Mouse (Mus musculus) gonadal fat pad, adult 2 months (tissue): Measurements from ENCODE around the gene Bud13. TPM values are rescaled to one million over a fixed set of nuclear protein-coding genes. Genes with fewer than 3 reads are reported as not detected.
"Not testable (repeated sequence)": the region's sequence is repeated elsewhere in the genome, so short reads cannot be mapped to it uniquely, and the experiment has no call there.

Experiments used
- DNase-seq: peaks from one replicate; pipeline ENCODE4 v3.0.0-alpha.2; 2012; ENCODE audit warnings: low read depth
- polyA plus RNA-seq: library from polyadenylated mRNA; depleted of rRNA; stranded (reverse); fragments of >200 nt; gene quantifications from 2 replicates; pipeline ENCODE4 v1.2.3, GENCODE M21; 2012

Bud13 gene
- polyA plus RNA-seq, 1 experiment, result 7.6 TPM

DNA sequence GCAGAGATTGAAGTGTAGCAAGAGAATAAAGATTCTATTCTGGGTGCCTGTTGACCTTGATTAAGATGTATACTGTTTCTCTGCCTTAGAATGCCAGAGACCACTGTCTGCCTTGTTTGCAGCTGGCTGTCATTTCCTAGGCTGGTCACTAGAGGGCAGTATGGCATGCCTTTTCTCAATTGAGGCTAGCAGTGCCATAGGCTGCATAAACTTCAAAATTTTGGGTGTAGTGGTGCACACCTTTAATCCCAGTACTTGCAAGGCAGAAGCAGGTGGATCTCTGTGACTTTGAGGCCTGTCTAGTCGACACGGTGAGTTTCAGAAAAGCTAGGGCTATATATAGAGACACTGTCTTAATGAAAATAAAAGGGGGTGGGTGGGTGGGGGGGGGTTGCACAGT, 19.3 kb downstream of the Bud13 start:
- no peak for DNase-seq

DNA sequence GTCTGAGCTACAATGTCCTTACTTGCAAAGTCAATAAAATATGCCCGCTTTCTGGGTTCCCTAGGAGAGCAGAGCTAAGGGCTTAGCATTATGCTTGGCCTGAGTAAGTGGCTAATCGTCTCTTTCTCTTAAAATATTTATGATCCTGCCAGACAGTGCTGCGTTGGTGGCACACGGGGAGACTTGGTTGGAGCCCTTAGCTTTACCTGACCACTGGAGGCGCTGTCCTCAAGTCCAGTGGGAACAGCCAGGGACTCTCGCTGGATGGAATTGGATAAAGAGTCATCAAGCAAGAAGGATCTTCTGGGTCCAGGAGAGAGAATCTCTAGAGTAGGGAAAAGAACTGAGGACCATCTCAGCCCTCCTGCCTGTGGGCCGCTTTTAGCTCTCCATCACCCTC, 26.3 kb downstream of the Bud13 start:
- no peak for DNase-seq

DNA sequence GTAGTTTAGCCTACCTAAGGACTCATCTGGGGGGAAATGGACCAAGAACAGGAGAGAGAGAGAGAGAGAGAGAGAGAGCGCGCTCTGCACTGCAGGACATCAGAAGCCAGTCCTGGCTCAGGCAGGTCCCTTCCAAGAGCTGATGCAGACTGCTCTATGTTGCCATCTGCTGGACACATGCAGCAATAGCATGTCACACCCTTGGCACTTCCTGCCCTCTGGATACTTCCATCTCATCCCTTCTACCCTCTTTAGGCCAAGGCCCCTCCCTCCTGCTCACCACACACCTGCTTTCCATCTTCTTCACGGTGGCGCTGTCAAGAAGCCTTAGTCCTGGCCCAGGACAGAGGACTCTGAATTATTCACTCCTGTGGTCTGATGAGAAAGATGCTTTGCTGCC, 31.7 kb downstream of the Bud13 start:
- DNase-seq, result no peak

DNA sequence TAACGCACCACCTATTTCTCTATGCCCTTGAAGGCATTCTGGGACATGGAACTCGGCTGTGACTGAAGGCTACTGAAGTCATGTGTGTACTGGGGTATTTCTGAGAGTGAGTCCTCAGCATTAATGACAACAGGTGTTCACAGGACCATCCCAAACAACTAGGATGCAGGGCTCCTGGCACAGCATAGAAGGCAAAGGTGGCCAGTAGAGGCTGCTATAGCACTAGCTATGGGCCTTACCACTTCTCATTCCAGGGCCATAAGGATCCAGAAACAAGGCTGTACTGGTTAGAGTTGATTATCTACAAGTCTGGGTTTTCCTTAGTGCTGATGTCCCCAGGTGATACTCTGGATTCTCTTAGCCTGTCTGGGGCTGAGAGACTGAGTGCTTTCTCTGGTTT, 32.1 kb downstream of the Bud13 start:
- DNase-seq, result no peak

DNA sequence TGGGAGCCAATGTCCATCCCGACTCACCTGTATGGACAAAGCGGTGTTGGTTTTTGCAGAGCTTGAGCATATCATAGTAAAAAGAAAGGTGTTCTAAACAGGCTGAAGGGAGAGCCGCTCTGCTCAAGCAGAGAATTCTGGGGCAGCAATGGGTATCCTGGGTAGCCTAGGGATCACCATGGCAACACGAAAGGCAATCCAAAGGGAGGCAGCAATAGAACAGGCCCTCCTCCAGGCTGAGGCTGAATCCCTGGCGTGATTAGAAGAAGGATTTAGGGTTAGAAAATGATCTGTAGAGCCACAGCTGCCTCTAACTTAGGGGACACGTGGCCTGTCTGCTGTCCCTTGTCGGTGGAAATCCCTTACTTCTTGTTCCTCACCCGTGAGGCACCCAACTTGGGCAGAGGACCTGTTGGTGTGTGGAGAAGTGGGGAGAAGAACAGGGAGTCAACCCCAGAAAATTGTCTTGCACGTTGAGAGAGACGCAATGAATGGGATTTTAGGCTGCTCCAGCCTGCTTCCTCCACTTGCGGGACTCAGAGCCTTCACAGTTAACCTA, 33.1 kb downstream of the Bud13 start:
- no peak for DNase-seq

DNA sequence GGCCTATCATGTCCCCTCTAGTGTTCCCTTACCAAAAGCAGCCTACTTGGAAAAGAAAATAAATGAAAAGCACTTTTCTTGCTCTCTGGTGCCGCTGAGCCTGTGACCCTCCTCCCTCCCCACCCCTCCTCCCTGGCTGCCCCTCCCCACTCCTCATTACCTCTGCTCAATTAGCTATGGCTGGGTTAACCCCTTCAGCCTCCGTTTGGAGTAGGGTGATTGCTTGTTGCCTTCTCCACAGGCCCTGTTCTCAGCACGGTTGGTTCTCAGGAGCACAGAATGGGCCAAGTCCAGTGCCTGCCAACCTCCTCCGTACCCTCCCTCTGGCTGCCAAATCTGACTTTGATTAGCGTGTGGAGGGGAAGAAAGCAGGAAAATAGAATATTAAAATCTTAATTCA, 33.6 kb downstream of the Bud13 start:
- no peak for DNase-seq

DNA sequence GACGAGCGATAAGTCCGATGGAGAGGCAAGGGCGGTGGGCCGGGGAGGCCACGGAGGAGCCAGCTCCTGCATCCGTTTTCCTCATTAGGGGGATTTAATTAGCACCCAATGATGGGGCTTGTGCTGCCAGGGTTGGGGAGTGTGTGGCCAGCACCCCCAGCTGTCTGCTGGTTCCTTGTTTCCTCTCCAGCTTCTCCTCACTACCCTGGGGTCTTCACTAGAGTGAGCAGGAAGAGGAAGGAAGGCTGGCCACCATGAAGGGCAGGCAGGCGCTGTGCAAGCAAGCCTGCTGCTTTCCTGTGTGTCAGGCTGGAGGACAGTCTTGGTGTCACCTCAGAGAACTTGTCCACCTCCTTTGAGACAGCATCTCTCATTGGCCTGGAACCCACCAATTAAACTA, 34.1 kb downstream of the Bud13 start:
- DNase-seq, result no peak

DNA sequence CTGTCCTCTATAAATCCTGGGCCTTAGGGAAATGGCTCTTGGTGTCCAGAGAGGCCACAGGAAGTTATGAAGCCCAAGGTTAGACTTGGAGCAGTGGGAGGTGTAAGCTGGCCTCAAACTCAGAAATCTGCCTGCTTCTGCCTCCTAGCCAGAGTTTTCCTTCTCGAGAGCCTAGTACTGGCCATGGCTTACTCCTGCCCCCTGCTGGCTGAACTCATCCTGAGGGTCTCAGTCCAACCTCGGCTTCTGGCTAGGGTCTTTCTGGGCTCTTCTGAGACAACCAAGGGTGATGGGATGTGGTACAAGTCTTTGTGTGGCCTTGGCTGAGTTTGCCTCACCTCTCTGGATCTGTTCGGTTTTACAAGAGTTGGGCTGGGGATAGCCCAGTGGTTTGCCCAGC, 35.1 kb downstream of the Bud13 start:
- no peak for DNase-seq

DNA sequence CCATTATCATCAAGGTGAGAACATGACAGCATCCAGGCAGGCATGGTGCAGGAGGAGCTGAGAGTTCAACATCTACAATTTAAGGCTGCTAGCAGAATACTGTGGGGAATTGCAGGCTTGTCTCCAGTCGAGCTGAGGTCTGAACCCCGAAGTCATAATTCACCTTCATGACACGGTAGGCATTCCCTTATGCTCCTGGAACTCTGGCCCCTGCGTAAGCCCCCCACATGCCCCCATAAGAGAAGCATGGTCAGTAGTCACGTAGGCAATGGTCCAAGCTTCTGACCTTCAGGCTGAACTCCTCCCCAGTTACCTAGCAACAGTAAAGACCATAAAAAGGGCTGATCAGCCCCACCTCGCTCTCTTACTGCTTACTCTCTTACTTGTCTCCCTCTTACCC, 37.1 kb downstream of the Bud13 start, which contains the start of gene 4931429L15Rik:
4931429L15Rik (minus strand) TSS at position 101 of the 400 bp plus-strand sequence.
- not testable (repeated sequence) for DNase-seq

DNA sequence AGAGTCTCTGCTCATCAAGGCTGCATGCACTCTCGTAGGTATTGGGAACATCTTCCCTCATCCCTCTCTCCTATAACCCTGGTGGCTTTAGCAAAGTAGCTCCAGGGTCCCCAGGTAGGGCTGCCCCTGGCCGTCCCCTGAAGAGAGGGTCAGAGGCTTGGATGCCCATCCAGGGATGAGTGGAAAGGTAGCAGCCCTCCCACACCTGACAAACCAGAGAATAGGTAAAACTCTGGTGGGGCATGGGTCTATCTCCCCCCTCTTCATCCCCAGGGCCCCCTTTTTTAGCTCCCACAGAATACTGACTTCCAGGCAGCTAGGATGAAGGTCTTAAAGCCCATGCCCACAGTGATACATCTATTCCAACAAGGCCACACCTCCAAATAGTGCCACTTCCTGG, 37.7 kb downstream of the Bud13 start:
- no peak for DNase-seq

DNA sequence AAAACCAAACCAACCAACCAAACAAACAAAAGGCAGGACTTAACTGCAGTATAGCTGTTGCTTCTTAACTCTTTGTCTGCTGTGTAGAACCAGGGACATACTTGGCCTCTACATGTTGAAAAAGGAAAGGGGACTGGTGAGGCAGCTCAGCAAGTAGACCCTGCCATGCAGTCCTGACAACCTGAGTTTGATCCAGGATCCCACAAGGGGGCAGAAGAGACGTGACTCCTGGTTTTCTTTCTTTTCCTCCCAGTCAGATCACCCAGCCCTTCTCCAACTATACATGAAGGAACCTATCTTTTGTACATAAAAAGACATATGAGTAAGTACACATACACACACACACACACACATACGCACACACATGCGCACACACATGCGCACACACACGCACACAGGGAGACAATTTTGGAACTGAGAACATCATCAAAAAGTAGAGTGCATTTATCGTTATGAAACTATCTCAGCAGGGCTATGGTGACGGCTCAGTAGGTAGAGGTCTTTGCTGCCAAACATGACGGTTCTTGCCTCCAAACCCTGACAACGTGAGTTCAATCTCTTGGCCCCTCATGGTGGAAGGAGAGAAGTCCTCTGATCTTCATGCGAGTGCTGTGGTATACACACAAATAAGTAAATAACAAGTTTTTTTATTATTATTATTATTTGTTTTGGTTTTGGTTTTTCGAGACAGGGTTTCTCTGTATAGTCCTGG, 44.0 kb downstream of the Bud13 start:
- DNase-seq, result no peak

DNA sequence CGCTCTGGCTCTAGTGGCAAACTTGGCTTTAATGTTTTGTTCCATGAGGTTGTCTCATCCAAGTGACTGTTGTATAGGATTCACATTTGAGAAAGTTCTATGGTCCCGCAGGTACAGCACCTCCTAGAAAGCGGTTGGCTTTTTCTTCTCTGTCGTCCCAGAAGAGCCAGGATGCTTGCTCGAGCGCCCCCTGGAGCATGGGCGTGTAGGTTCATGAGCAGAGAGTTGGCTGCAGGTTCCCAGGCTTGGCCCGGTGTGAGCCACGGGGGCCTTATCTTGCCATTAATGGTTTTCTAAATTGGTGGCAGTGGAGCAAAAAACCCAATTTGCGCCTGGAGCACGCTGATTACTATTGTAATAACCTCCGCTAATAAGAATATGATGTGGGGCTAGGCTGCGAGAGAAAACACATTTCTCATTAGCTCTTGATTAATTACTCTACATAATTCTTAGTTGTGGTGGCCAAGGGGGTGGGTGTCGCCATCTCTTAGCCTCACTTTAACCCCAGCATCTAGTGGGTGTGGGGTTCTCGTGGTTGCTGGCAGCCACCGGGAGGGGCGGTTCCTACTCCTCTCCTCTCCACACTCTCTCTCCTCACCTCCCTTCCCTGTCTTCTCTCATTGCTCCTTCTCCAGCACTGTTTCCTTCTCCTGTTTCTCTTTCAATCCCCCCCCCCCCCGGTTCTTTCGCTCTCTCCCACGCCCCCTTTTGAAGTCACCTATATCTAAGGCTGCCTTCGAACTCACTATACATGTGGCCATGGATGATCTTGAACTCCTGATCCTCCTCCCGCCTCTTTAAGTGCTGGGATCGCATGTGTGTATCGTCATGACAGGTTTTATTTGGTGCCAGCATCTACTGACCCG, 45.1 kb downstream of the Bud13 start:
- no peak for DNase-seq

DNA sequence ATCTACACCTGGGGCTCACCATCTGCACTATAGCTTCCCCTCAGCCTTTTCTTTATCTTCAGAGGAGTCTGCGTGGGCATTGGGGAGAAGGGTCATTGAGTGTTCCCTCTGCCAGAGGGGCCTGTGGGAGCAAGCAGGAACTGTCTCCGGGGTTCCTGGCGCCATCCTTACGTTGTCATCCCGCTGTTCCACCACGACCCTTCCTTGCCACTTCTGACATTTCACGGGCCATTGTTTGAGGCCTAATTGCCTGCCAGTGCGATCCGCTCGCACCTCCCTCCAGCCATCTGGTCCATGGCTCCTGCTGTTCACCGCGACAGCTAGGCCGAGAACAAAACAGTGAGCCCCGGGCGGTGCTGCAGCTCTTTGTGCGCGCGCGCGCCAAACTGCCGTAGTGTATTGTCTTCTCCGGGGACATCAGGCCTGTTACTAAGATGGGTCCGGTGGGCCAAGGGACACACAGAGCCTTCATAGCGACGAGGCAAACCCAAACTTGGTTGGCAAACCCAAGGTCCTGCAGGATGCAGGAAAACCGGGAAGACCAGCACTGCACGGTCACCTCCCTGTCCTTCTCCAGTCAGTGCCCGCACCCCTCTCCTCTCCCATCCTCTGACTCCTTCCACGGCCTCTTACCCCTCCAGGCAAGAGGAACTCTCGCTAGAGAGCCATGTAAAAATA, 45.9 kb downstream of the Bud13 start:
- no peak for DNase-seq

DNA sequence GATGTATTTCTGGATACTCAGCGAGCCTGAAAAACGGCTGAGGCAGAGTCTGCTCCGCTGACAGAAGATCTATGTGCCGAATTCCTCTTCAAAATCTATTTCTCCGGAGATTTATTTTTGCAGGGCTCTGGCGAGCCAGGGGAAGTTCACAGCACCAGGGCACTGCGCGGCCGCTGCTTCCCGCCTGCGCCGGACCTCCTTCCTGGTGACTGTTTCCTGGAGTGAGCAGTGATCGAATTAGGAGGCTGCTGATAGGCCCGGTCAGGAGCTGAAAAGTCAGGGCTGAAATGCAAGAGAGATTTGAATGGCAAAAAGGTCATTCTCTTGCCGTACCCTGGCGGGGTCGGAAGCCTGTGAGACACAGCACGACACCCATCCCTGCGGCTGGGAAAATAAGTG, 46.4 kb downstream of the Bud13 start:
- no peak for DNase-seq

DNA sequence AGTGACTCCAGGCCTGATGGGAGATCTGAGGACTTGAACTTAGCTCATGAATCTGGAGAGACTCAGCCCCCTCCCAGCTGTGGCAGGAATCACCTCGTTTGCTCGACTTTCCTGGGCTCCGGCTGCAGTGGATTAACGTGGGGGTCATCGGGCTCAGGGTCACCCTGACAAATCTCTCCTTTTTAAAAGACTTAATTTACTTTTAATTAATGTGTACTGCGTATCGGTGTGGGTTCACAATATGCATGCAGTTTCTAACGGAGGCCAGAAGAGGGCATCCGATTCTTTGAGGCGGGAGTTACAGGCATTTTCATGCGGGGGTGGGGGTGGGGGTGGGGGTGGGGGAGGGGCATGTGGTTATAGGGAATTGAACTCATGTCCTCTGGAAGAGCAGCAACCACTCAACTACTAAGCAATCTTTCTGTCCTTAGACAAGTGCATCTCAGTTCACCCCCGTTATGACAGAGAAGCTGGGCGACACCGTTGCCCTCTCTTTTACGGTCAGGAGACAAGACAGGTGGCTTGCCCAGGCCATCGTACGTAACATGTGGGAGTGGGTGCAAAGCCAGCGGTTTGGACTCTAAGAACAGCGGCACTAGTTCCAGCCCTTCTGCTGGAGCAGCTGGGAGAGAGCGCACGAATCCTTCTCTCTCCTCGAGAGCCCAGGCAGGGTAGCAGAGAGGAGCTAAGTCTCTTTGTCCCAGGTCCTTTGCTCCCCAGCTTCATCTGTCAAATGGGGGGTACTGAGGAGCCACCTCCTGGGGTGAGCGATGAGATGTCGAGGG, 47.2 kb downstream of the Bud13 start:
- DNase-seq, result no peak

DNA sequence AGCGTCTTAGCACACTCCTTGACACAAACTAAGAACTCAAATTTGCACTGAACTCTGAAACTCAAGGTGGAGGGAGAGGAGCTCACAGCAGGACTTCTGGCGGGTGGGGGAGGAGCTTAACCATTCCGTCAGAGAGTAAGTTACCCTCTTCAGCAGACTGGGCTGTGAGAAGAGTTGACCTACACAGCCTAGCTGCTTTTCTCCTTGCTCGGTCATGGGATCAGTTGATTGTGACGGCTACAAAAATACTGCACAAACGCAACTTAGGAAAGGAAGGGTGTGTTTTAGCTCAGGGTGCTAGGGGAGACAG, 47.7 kb downstream of the Bud13 start:
- DNase-seq, result no peak

DNA sequence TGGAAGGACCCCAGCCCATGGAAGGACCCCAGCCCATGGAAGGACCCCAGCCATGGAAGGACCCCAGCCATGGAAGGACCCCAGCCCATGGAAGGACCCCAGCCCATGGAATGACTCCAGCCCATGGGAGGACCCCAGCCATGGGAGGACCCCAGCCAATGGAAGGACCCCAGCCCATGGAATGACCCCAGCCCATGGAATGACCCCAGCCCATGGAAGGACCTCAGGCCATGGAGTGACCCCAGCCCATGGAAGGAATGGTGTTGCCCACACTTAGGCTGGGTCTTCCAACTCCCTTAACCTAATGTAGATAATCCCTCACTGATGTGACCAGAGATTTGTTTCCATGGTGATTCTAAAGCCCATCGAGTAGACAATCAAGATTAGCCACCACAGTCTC, 48.5 kb downstream of the Bud13 start:
- no peak for DNase-seq

DNA sequence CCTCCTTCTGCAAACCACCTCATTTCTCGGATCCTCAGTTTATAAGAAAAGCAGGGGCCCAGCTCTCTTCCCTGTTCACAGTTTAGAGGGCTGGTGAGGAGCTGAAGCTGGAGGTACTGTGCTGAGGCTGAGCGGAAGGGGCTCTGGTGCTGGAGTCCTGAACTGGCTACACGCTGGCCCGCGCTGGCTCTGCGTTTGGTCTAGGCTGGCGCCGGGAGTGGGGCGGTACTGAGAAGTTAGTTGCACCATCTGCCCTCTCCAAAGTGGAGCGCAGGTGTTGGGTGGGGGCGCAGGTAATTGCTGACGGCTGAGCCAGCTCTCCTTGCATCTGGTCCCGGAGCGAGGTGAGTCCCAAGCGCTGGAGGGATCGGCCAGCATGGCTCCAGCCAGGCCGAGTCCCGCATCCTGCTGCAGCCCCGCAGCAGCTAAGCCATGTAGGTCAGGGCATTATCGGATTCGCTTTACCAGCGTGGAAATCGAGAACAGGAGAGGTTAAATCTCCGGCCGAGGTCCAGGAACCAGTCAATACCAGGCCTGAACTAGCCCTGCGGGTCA, 51.7 kb downstream of the Bud13 start:
- no peak for DNase-seq

DNA sequence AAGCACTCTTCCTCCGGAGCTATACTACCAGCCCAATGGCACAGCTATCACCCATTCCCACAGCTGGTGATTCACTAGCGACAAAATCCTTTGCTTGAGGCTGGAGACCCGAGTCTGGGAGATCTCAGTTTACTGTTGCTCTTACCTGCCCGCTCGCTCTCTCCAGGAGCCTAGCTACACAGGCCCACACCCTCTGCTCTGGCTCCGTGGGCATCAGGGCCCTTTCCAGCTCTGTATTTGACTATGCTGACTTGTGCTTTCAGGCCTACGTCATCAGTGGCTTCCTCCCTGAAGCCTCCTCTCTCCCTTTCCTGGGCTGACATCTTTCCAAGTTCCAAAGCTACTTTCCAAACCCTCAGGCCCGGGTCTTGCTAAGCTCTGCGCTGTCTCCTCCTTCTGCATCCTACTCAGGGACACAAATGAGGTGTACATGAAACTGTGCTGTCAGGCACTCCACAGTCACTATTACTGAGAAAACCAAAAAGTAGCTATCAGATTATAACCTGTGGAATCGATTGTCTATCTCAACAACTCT, 52.7 kb downstream of the Bud13 start:
- no peak for DNase-seq

DNA sequence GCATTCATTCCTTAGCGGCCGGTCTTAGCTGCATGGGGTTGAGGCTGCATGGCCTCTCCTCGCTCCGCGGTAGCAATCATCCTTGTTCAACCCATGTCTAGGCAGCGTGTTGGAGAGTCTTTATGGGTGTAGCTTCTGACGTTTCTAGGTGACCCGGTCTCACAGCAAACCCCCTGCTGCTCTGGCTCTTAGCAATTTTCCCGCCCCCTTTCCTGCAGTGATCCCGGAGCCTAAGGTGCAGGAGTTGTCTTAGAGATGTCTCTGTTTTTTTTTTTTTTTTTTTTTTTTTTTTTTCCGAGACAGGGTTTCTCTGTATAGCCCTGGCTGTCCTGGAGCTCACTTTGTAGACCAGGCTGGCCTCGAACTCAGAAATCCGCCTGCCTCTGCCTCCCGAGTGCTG, 53.5 kb downstream of the Bud13 start:
- DNase-seq, result not testable (repeated sequence)

DNA sequence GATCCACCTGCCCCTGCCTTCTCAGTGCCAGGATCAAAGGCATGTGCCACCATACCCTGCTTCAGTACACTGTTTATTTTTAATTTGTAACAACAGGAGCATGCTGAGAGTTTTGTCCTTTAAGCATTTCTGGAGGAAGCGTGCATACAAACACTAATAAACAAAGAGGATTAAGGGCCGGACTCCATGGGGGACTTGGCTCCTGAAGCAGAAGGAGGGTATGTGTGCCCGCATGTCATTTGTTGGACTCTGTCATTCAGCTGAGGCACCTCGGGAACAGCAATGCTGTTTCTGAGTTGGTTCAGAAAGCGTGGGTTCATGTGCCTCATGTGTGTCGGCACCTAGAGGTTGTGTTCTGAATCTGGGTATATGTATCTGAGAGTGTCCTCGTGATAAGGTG, 54.5 kb downstream of the Bud13 start:
- DNase-seq, result no peak
